22 mouse cellular contexts compared by ENCODE assay signal in the genomic region with DNA sequence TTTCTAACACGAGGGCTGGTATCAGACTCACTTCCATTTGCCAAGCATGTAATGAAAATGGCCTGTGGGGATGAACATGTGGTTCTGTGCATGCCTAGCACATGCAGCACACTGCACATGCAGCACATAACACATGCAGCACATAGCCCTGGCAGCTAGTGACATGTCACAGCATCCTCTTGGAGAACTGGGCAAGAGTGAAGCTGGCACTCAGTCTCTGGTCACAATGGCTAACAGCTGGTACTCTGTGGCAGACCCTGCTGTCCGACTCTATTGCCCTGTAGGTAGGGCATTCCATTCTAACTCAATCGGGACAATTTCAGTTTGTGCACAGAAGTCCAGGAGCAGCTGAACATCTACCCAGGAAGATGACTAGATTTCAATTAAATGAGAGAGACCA.
"Had no signal": no experiment of that assay in that cellular context is flagged by ENCODE, and none has a peak within 500 bp of the region (broad histone marks: within the 10 kb centered on the region; RNA-seq: fewer than 3 reads in every experiment).

No protein-coding gene starts in this region.

- DNase-seq: gastrocnemius, adult 2 months; gastrocnemius, postnatal 10 days; gastrocnemius, postnatal 25 days; heart, adult 18-20 months; heart, postnatal 10 days; kidney, adult 11 months; kidney, adult 2 months; kidney, adult 9 months; kidney, postnatal 14 days; kidney, postnatal 36 days; layer of hippocampus, adult 9-11 months; layer of hippocampus, postnatal 36 days had no signal

- H3K9me3 ChIP-seq: heart, embryonic 10.5 days; heart, embryonic 12.5 days; hindbrain, embryonic 12.5 days; kidney, embryonic 15.5 days; limb, embryonic 13.5 days; limb, embryonic 15.5 days; liver, embryonic 12.5 days had no signal

- ATAC-seq: hindbrain, embryonic 16.5 days; liver, embryonic 12.5 days had no signal

- H3K4me2 ChIP-seq: heart, embryonic 12.5 days; hindbrain, embryonic 12.5 days; hindbrain, embryonic 14.5 days; kidney, embryonic 15.5 days; limb, embryonic 13.5 days; limb, embryonic 15.5 days; liver, embryonic 12.5 days had no signal

- H3K27ac ChIP-seq: gastrocnemius, adult 2 months; heart, embryonic 10.5 days; hindbrain, embryonic 12.5 days; hindbrain, embryonic 14.5 days; kidney, postnatal 0 days; limb, embryonic 13.5 days; limb, embryonic 15.5 days had no signal

- H3K9ac ChIP-seq: heart, embryonic 12.5 days; hindbrain, embryonic 12.5 days; hindbrain, embryonic 14.5 days; kidney, embryonic 15.5 days; limb, embryonic 13.5 days; limb, embryonic 15.5 days; liver, embryonic 12.5 days had no signal

- H3K36me3 ChIP-seq: heart, embryonic 10.5 days; hindbrain, embryonic 12.5 days; kidney, embryonic 15.5 days; limb, embryonic 13.5 days; limb, embryonic 15.5 days had no signal

- H3K27me3 ChIP-seq: heart, embryonic 12.5 days; hindbrain, embryonic 12.5 days; kidney, embryonic 15.5 days; limb, embryonic 13.5 days; limb, embryonic 15.5 days; liver, embryonic 12.5 days had no signal

- H3K4me3 ChIP-seq: gastrocnemius, adult 2 months; heart, embryonic 10.5 days; heart, embryonic 12.5 days; hindbrain, embryonic 12.5 days; kidney, embryonic 15.5 days; limb, embryonic 13.5 days; limb, embryonic 15.5 days; liver, embryonic 12.5 days had no signal
